Mouse (Mus musculus): ENCODE data around the gene Spi1. TPM values are rescaled to one million over a fixed set of nuclear protein-coding genes. Genes with fewer than 3 reads are reported as not detected.

The Spi1 gene
- polyA plus RNA-seq, 1 experiment from 2014 or later = 6.4 TPM

DNA sequence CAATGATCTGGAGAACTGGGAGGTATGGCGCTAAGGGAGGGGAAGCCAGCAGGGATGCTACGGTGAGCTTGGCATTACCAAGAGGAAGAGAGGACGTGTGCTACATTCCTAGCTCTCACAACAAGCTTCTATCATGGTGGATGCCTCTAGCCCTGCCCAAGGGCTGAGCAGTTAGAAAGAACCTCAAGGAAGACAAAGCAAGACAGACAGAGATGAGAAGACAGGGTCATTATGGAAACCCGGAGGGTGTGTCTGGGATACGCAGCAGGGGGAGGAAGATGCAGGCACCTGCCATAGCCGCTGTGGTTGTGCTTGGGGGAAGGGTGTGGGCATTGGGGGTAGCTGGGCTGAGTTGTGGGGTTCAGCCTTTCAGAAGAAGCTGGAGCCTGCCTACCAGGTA lies 41.3 kb downstream of the Spi1 start:
- Histone ChIP-seq H3K4me1 (replicated peaks; ENCODE audit: control insufficient read depth, insufficient read depth, low read length) (no peaks in the 10 kb centered on the region), H3K9me3 (ENCODE audit: control insufficient read depth, low read length) (no peaks in the 10 kb centered on the region), H3K4me3 (ENCODE audit: low read length) (no peak overlapping the region), H3K27ac (ENCODE audit: low read length) (no peak overlapping the region), H3K4me2 (ENCODE audit: low read depth, low read length) (no peak overlapping the region), H3K36me3 (ENCODE audit: control insufficient read depth, insufficient read depth, low read length) (no peaks in the 10 kb centered on the region), H3K9ac (ENCODE audit: low read length) (no peak overlapping the region), H3K27me3 (ENCODE audit: control insufficient read depth, insufficient read depth, low read depth, low read length) (no peaks in the 10 kb centered on the region)
- WGBS = 74% methylated on average over 6 of the region's 6 CpGs
- no peak for ATAC-seq (ENCODE audit: low read depth)

DNA sequence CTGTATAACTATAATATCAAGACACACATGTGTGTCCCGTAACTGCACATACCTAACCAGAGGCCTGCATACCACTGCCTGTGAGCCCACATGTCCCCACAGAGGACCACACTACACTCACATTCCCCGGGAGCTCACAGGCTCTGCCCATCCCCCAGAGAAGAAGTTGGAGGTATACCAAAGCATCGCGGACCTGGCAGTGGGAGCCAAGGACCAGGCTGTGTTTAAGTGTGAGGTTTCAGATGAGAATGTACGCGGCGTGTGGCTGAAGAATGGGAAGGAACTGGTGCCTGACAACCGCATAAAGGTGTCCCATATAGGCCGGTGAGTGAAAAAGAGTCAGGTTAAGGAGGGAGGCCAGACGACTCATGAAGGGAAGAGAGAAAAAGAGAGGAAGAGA lies 42.9 kb downstream of the Spi1 start:
- no peaks in the 10 kb centered on the region for H3K9me3 ChIP-seq (ENCODE audit: control insufficient read depth, low read length)
- no peak overlapping the region for H3K4me3 ChIP-seq (ENCODE audit: low read length)
- H3K4me2 ChIP-seq (ENCODE audit: low read depth, low read length) = no peak overlapping the region
- no peak overlapping the region for H3K9ac ChIP-seq (ENCODE audit: low read length)
- H3K27ac ChIP-seq (ENCODE audit: low read length) = no peak overlapping the region
- no peaks in the 10 kb centered on the region for H3K4me1 ChIP-seq (replicated peaks; ENCODE audit: control insufficient read depth, insufficient read depth, low read length)
- H3K27me3 ChIP-seq (ENCODE audit: control insufficient read depth, insufficient read depth, low read depth, low read length) = no peaks in the 10 kb centered on the region
- no peaks in the 10 kb centered on the region for H3K36me3 ChIP-seq (ENCODE audit: control insufficient read depth, insufficient read depth, low read length)
- no peak for ATAC-seq (ENCODE audit: low read depth)
- WGBS = 73% methylated on average over 10 of the region's 10 CpGs

DNA sequence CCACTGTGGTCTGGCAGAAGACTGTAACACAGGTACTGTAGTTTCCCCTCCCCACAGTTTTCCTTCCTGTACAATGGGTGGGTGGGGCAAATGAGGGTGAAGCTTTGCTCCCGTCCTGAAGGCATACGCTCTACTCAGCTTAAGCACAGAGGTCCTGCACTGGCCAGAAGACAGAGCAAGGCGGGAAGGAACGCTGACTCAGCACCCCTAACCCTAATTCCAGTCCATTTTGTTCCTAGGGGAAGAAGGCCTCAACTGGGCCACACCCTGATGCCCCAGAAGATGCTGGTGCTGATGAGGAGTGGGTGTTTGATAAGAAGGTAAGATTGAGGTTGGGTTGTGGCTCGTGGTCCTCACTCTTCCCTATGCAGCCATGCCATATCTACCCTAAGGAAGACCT lies 46.6 kb downstream of the Spi1 start:
- Histone ChIP-seq H3K27me3 (ENCODE audit: control insufficient read depth, insufficient read depth, low read depth, low read length) (no peaks in the 10 kb centered on the region), H3K9me3 (ENCODE audit: control insufficient read depth, low read length) (no peaks in the 10 kb centered on the region), H3K4me2 (ENCODE audit: low read depth, low read length) (no peak overlapping the region), H3K27ac (ENCODE audit: low read length) (no peak overlapping the region), H3K4me1 (replicated peaks; ENCODE audit: control insufficient read depth, insufficient read depth, low read length) (no peaks in the 10 kb centered on the region), H3K9ac (ENCODE audit: low read length) (no peak overlapping the region), H3K36me3 (ENCODE audit: control insufficient read depth, insufficient read depth, low read length) (no peaks in the 10 kb centered on the region), H3K4me3 (ENCODE audit: low read length) (no peak overlapping the region)
- 73% methylated on average over 5 of the region's 5 CpGs for WGBS
- ATAC-seq (ENCODE audit: low read depth) = no peak

DNA sequence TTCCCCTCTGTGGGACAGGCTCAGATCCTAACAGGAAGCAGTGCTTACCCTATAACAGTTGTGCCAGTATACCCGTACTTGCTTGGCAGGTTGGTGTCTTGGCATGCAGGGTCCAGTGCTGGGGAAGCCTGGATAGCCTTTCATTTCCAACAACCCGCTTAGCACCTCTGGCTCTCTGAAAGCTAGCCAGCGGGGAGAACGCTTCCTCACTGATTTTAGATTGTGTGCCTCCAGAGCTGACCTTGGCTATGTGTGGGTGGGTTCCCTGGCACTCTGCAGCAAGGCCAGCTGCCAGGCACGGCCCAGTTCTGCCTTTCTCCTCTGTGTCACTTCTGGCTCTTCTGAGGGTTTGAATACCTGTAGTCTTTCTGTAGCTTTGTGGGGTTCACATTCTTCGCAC lies 47.9 kb downstream of the Spi1 start:
- no peak for ATAC-seq (ENCODE audit: low read depth)
- H3K36me3 ChIP-seq (ENCODE audit: control insufficient read depth, insufficient read depth, low read length) = no peaks in the 10 kb centered on the region
- 85% methylated on average over 6 of the region's 6 CpGs for WGBS

DNA sequence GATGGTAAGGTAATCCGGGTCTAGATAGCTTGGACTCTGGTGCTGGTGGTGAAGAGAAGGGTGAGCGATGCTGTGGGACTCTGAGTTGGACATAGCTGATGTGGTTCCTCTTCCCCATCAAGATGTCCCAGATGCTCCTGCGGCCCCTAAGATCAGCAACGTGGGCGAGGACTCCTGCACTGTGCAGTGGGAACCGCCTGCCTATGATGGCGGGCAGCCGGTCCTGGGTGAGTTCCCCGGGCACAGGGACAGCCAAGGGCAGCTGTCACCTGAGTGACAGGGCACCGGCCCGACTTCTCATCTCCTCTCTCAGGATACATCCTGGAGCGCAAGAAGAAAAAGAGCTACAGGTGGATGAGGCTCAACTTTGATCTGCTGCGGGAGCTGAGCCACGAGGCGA lies 49.1 kb downstream of the Spi1 start:
- no peak overlapping the region for H3K4me3 ChIP-seq (ENCODE audit: low read length)
- no peaks in the 10 kb centered on the region for H3K9me3 ChIP-seq (ENCODE audit: control insufficient read depth, low read length)
- no peaks in the 10 kb centered on the region for H3K27me3 ChIP-seq (ENCODE audit: control insufficient read depth, insufficient read depth, low read depth, low read length)
- H3K27ac ChIP-seq (ENCODE audit: low read length) = no peak overlapping the region
- no peak for ATAC-seq (ENCODE audit: low read depth)
- 86% methylated on average over 15 of the region's 15 CpGs for WGBS
- no peak overlapping the region for H3K4me2 ChIP-seq (ENCODE audit: low read depth, low read length)
- H3K4me1 ChIP-seq (replicated peaks; ENCODE audit: control insufficient read depth, insufficient read depth, low read length) = no peaks in the 10 kb centered on the region
- no peaks in the 10 kb centered on the region for H3K36me3 ChIP-seq (ENCODE audit: control insufficient read depth, insufficient read depth, low read length)
- no peak overlapping the region for H3K9ac ChIP-seq (ENCODE audit: low read length)

More for the DNA sequence above, 47.9 kb downstream of the Spi1 start:
- H3K9me3 ChIP-seq (ENCODE audit: control insufficient read depth, low read length) = no peaks in the 10 kb centered on the region
- no peaks in the 10 kb centered on the region for H3K4me1 ChIP-seq (replicated peaks; ENCODE audit: control insufficient read depth, insufficient read depth, low read length)
- no peaks in the 10 kb centered on the region for H3K27me3 ChIP-seq (ENCODE audit: control insufficient read depth, insufficient read depth, low read depth, low read length)
- H3K27ac ChIP-seq (ENCODE audit: low read length) = no peak overlapping the region
- no peak overlapping the region for H3K4me3 ChIP-seq (ENCODE audit: low read length)
- H3K4me2 ChIP-seq (ENCODE audit: low read depth, low read length) = no peak overlapping the region
- H3K9ac ChIP-seq (ENCODE audit: low read length) = no peak overlapping the region

DNA sequence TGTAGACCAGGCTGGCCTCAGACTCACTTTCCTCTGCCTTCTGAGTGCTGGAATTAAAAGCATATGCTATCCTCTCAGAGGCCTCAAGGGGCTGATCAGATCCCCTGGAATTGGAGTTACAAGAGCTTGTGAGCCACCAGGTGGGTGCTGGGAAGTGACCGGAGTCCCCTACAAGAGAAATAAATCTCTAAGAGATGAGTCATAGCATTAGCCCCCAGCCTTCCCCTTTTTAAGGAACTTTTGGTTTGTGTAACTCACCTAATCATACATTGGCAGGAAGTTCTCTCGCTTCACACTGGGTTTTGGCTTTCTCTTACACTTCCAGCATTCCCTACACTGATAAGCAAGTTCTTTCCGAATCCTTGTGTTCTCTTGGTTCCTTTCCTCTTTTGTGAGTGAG lies 49.8 kb downstream of the Spi1 start:
- H3K9ac ChIP-seq (ENCODE audit: low read length) = no peak overlapping the region
- H3K36me3 ChIP-seq (ENCODE audit: control insufficient read depth, insufficient read depth, low read length) = no peaks in the 10 kb centered on the region
- no peaks in the 10 kb centered on the region for H3K9me3 ChIP-seq (ENCODE audit: control insufficient read depth, low read length)
- H3K27ac ChIP-seq (ENCODE audit: low read length) = no peak overlapping the region
- no peak overlapping the region for H3K4me3 ChIP-seq (ENCODE audit: low read length)
- ATAC-seq (ENCODE audit: low read depth) = no peak
- 46% methylated on average over 3 of the region's 3 CpGs for WGBS
- H3K27me3 ChIP-seq (ENCODE audit: control insufficient read depth, insufficient read depth, low read depth, low read length) = no peaks in the 10 kb centered on the region
- no peak overlapping the region for H3K4me2 ChIP-seq (ENCODE audit: low read depth, low read length)
- no peaks in the 10 kb centered on the region; the same call in 1 of the 2 replicates for H3K4me1 ChIP-seq (replicated peaks; ENCODE audit: control insufficient read depth, insufficient read depth, low read length)

DNA sequence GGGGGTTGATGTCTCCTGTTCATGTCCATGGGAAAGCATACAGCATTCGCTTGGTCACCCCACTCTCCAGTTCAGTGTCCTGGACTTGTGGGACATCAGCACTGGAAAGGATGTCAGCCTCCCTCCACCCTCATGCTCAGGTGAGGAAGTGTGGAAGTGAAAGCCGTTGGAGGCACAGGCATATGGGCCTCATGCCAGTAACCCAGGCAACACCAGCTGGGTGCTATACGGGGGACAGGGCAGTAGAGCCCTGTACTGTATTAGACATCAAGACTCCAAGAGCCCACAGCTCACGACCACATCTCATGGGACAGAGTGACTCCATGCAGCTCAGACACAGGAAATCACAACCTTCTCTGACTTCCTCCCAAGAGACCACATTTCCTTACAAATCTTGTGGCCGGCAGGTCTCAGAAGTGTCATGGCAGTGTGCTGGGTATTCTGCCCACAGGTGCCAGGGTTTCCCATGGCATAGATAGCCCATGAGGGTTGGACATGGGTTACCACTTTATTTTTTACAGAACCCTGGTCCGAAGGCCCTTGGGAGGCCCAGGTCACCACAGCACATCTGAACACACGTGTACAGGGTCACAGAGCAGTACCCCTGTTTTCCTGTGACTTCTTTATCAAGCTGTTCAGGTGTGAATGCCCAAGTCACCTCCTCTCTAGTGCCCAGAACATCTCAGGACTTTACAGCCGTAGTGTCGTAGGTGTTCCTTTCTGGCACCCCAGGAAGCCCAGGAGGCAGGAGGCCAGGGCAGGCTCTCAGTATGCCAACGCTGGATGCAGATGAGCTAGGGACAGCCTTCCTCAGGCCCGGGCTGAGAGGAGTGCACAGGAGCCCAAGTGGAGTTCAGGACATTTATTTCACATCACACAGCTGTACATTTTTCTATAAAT lies 54.6 kb downstream of the Spi1 start:
- no peaks in the 10 kb centered on the region for H3K36me3 ChIP-seq (ENCODE audit: control insufficient read depth, insufficient read depth, low read length)
- H3K4me3 ChIP-seq (ENCODE audit: low read length) = no peak overlapping the region
- ATAC-seq (ENCODE audit: low read depth) = no peak
- H3K9ac ChIP-seq (ENCODE audit: low read length) = no peak overlapping the region
- no peak overlapping the region for H3K4me2 ChIP-seq (ENCODE audit: low read depth, low read length)
- H3K9me3 ChIP-seq (ENCODE audit: control insufficient read depth, low read length) = no peaks in the 10 kb centered on the region
- H3K4me1 ChIP-seq (replicated peaks; ENCODE audit: control insufficient read depth, insufficient read depth, low read length) = no peaks in the 10 kb centered on the region; the same call in 1 of the 2 replicates
- no peaks in the 10 kb centered on the region for H3K27me3 ChIP-seq (ENCODE audit: control insufficient read depth, insufficient read depth, low read depth, low read length)
- no peak overlapping the region for H3K27ac ChIP-seq (ENCODE audit: low read length)
- 72% methylated on average over 11 of the region's 11 CpGs for WGBS

DNA sequence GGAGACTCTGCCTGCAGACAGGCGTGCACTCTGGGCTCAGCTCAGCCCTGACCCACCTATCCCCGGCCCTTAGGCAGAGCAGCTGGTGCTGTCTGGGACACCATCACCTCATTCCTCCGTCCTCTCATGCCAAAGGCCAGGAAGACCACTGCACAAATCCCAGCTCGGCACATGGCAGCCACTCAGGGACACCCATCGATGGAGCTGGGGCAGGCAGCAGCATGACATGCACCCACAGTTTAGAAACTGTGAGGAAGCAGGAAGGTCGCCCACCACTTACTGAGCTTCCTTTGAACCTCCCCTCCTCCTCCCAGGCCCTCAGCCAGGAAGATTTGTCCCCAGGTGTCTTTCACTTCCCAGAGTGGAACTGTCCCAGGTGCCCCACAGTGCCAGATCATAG lies 55.3 kb downstream of the Spi1 start:
- no peaks in the 10 kb centered on the region for H3K27me3 ChIP-seq (ENCODE audit: control insufficient read depth, insufficient read depth, low read depth, low read length)
- H3K9ac ChIP-seq (ENCODE audit: low read length) = no peak overlapping the region
- no peaks in the 10 kb centered on the region; the same call in 1 of the 2 replicates for H3K4me1 ChIP-seq (replicated peaks; ENCODE audit: control insufficient read depth, insufficient read depth, low read length)
- no peak overlapping the region for H3K4me3 ChIP-seq (ENCODE audit: low read length)
- no peak for ATAC-seq (ENCODE audit: low read depth)
- H3K9me3 ChIP-seq (ENCODE audit: control insufficient read depth, low read length) = no peaks in the 10 kb centered on the region
- 57% methylated on average over 6 of the region's 6 CpGs for WGBS
- no peak overlapping the region for H3K27ac ChIP-seq (ENCODE audit: low read length)
- H3K36me3 ChIP-seq (ENCODE audit: control insufficient read depth, insufficient read depth, low read length) = no peaks in the 10 kb centered on the region
- no peak overlapping the region for H3K4me2 ChIP-seq (ENCODE audit: low read depth, low read length)

DNA sequence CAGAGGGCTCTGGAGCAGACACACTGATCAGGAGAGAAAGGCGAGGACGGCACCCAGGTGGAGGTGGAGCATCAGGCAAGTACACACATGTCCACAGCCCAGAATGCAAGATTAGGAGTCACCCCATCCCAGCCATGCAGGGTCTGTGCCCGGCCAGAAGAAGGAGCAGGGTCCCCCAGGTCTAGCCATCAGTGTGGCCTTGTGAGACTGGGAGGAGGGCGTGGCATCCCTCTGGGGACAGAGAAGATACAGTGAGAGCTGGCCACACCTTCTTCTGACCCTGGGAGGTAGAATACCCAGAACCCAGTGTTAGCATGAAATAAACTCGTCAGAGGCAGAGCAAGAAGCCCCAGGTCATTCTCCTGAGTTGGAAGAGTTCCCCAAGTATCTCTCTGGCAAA lies 57.1 kb downstream of the Spi1 start:
- H3K9me3 ChIP-seq (ENCODE audit: control insufficient read depth, low read length) = no peaks in the 10 kb centered on the region
- H3K36me3 ChIP-seq (ENCODE audit: control insufficient read depth, insufficient read depth, low read length) = no peaks in the 10 kb centered on the region
- WGBS = 56% methylated on average over 5 of the region's 5 CpGs
- no peak overlapping the region for H3K9ac ChIP-seq (ENCODE audit: low read length)
- no peak overlapping the region for H3K4me3 ChIP-seq (ENCODE audit: low read length)
- H3K27ac ChIP-seq (ENCODE audit: low read length) = no peak overlapping the region
- H3K4me1 ChIP-seq (replicated peaks; ENCODE audit: control insufficient read depth, insufficient read depth, low read length) = no peaks in the 10 kb centered on the region; the same call in 1 of the 2 replicates
- H3K27me3 ChIP-seq (ENCODE audit: control insufficient read depth, insufficient read depth, low read depth, low read length) = no peaks in the 10 kb centered on the region
- no peak for ATAC-seq (ENCODE audit: low read depth)
- no peak overlapping the region for H3K4me2 ChIP-seq (ENCODE audit: low read depth, low read length)
